In genomic region chr2:38623821-38624590, GRCm38 (mm10) we compare ENCODE assay signal across 13 mouse cellular contexts.
"Had no signal": no experiment of that assay in that cellular context is flagged by ENCODE, and none has a peak within 500 bp of the region (broad histone marks: within the 10 kb centered on the region; RNA-seq: fewer than 3 reads in every experiment).

No protein-coding gene starts in this region.

- ATAC-seq: midbrain, embryonic 16.5 days had no signal

- DNase-seq: kidney, postnatal 14 days; left cerebral cortex, postnatal 4 days; liver, embryonic 13.5 days; lung, adult 18-20 months; retina, postnatal 1 day; right cerebral cortex, postnatal 4 days; thymus, adult 18-20 months; thymus, postnatal 14 days had no signal

- H3K27ac ChIP-seq: kidney, embryonic 15.5 days; limb, embryonic 13.5 days; liver, embryonic 13.5 days; midbrain, embryonic 12.5 days; neural tube, embryonic 13.5 days had no signal

- H3K27me3 ChIP-seq: kidney, embryonic 15.5 days; limb, embryonic 13.5 days; liver, embryonic 13.5 days; midbrain, embryonic 12.5 days; neural tube, embryonic 13.5 days had no signal

- H3K4me2 ChIP-seq: kidney, embryonic 15.5 days; limb, embryonic 13.5 days; liver, embryonic 13.5 days; midbrain, embryonic 12.5 days; neural tube, embryonic 13.5 days had no signal

- H3K4me1 ChIP-seq: kidney, embryonic 15.5 days had no signal

- H3K4me3 ChIP-seq: kidney, embryonic 15.5 days; limb, embryonic 13.5 days; liver, embryonic 13.5 days; midbrain, embryonic 12.5 days; neural tube, embryonic 13.5 days had no signal

- H3K9me3 ChIP-seq: kidney, embryonic 15.5 days; limb, embryonic 13.5 days; liver, embryonic 13.5 days; midbrain, embryonic 12.5 days; neural tube, embryonic 13.5 days had no signal

- H3K9ac ChIP-seq: kidney, embryonic 15.5 days; limb, embryonic 13.5 days; liver, embryonic 13.5 days; midbrain, embryonic 12.5 days; neural tube, embryonic 13.5 days had no signal
